Mouse (Mus musculus) spleen, adult 2 months (tissue): ENCODE measurements at regions not wholly inside any gene's neighbourhood (a gene's known extent, or its start where the extent isn't known, plus 50 kb on each side); places are given as distances from the start of the nearest gene placed in this dataset.

Experiments
- CTCF ChIP-seq: fragments of 200-500 bp; IDR thresholded peaks from 2 replicates; pipeline ENCODE4 v1.5.1; 2011; ENCODE audit warnings: mild to moderate bottlenecking, inconsistent platforms; ENCODE audit not compliant: insufficient read depth, insufficient read length, insufficient replicate concordance; ENCODE audit errors: extremely low read depth
- POLR2A ChIP-seq: fragments of 200-500 bp; IDR thresholded peaks from 2 replicates; pipeline ENCODE4 v1.6.1; 2011; ENCODE audit warnings: low read depth, low read length, inconsistent platforms

DNA sequence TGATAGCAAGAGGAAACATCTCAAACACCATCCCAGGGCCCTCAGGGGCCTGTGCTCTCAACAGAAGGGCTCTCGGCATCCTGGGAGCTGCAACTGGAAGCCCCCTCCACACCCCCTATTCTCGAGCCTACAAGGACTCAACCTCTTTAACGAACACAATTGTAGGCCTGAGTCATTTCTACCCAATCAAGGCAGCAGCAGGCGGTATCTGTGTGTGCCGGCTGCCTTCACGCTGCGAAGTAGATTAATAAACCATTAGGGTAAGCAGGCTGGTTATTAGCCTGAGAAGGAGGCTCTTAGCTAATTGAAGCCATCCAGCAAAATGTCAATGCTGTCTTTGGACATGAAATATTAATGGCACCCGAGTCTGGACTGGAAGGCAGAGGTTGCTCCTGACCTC, 61.7 kb upstream of the Ppp1r26 start:
- TF ChIP-seq CTCF (no peak), POLR2A (no peak)
